Mouse (Mus musculus): ENCODE results near the gene Ssxb3. TPM values are rescaled to one million over a fixed set of nuclear protein-coding genes. Genes with fewer than 3 reads are reported as not detected.
"Not testable (repeated sequence)": the region's sequence is repeated elsewhere in the genome, so short reads cannot be mapped to it uniquely, and the experiment has no call there.

The Ssxb3 gene
- polyA plus RNA-seq (2014; fragmentation: Nextera tagmentation; extraction: Ambion mirVana): not detected in 2 replicates

DNA sequence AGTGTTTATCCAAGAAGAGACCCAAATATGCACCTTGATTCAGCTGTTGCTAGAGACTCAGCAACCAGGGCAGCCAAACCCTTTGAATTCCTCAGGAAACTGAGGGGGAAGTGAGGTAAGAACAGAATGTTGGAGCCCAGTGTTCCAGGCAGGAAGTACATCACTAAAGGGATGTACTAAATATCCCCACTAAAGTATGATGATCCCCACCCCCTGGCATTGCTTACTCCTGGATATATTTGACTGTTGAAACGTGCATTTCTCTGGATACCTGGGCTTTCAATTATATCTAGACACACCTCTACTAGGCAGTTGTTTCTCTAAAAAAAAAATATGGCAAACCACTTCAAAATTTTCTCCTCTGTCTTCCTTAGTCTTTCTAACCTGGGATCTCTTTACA lies at the start of gene Ssxb3:
TSS of gene Ssxb3 (minus strand) at position 101 of the 400 bp plus-strand sequence.
- not testable (repeated sequence) for H3K4me3 ChIP-seq (ENCODE audit: low read depth, low read length); H3K9me3 ChIP-seq (ENCODE audit: control insufficient read depth, low read length); ATAC-seq (ENCODE audit: insufficient number of reproducible peaks, low FRiP score, low TSS enrichment, low read depth); H3K9ac ChIP-seq (ENCODE audit: low read length); H3K27ac ChIP-seq (replicated peaks; ENCODE audit: low read depth, low read length); H3K36me3 ChIP-seq (ENCODE audit: control insufficient read depth, insufficient read depth, low read length); H3K27me3 ChIP-seq (ENCODE audit: control insufficient read depth, insufficient read depth, low read length); H3K4me2 ChIP-seq (ENCODE audit: low read depth, severe bottlenecking); H3K4me1 ChIP-seq (ENCODE audit: control insufficient read depth, insufficient read depth, low read length); DNase-seq (ENCODE audit: low spot score)
- 39% methylated on average over 1 of the region's 1 CpGs for WGBS

DNA sequence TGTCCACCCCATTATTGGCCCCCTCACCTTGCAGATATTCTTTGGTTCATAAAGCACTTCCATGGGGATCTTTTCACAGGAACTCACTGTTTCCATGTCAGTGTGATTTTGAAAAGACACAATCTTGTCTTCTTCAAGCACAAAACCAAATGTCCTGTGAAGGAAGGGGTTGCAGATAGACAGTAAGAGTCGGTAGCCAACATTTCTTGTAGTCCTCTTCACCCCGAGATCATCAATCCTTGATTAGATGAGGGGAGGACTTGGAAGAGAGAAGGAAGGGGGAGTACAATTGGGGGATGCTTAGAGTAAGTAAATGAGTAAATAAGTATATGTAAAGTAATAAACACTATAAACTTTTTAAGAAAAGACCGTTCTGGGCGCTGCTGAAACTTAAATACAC lies 43.5 kb downstream of the Ssxb3 start, which contains the start of gene Ssxb6:
TSS of gene Ssxb6 (minus strand) at position 101 of the 400 bp plus-strand sequence.
- WGBS: 77% methylated on average over 4 of the region's 4 CpGs
- not testable (repeated sequence) for ATAC-seq (ENCODE audit: insufficient number of reproducible peaks, low FRiP score, low TSS enrichment, low read depth); H3K4me2 ChIP-seq (ENCODE audit: low read depth, severe bottlenecking)

More for the DNA sequence above, 43.5 kb downstream of the Ssxb3 start, which contains the start of gene Ssxb6:
- not testable (repeated sequence) for H3K27ac ChIP-seq (replicated peaks; ENCODE audit: low read depth, low read length); H3K36me3 ChIP-seq (ENCODE audit: control insufficient read depth, insufficient read depth, low read length); H3K9ac ChIP-seq (ENCODE audit: low read length); DNase-seq (ENCODE audit: low spot score); H3K27me3 ChIP-seq (ENCODE audit: control insufficient read depth, insufficient read depth, low read length); H3K4me3 ChIP-seq (ENCODE audit: low read depth, low read length); H3K4me1 ChIP-seq (ENCODE audit: control insufficient read depth, insufficient read depth, low read length); H3K9me3 ChIP-seq (ENCODE audit: control insufficient read depth, low read length)

Other genes with a start within 250 kb of the Ssxb3 start
- not detected in 2 replicates for gene Ssxb9, start 224.8 kb downstream of the Ssxb3 start, polyA plus RNA-seq (2014; fragmentation: Nextera tagmentation; extraction: Ambion mirVana)
- not detected in 2 replicates for gene Ssxb1, start 178.5 kb downstream of the Ssxb3 start, polyA plus RNA-seq (2014; fragmentation: Nextera tagmentation; extraction: Ambion mirVana)
- gene Ssxb2, start 130.1 kb downstream of the Ssxb3 start, polyA plus RNA-seq (2014; fragmentation: Nextera tagmentation; extraction: Ambion mirVana): not detected in 2 replicates
- gene Gm14459, start 66.9 kb downstream of the Ssxb3 start, polyA plus RNA-seq (2014; fragmentation: Nextera tagmentation; extraction: Ambion mirVana): not detected in 2 replicates
- not detected in 2 replicates for gene Ssxb6, start 43.6 kb downstream of the Ssxb3 start, polyA plus RNA-seq (2014; fragmentation: Nextera tagmentation; extraction: Ambion mirVana)
- gene Ssxb8, start 99.0 kb upstream of the Ssxb3 start, polyA plus RNA-seq (2014; fragmentation: Nextera tagmentation; extraction: Ambion mirVana): not detected in 2 replicates
- not detected in 2 replicates for gene Ssx9, start 156.6 kb upstream of the Ssxb3 start, polyA plus RNA-seq (2014; fragmentation: Nextera tagmentation; extraction: Ambion mirVana)
- gene Ssxb5, start 211.9 kb upstream of the Ssxb3 start, polyA plus RNA-seq (2014; fragmentation: Nextera tagmentation; extraction: Ambion mirVana): not detected in 2 replicates